Mouse (Mus musculus) G1E (cell line): ENCODE measurements at regions not wholly inside any gene's neighbourhood (a gene's known extent, or its start where the extent isn't known, plus 50 kb on each side); places are given as distances from the start of the nearest gene placed in this dataset.

Experiments
- ATAC-seq: 2 replicates; pipeline ENCODE4 v1.8.0; 2016; ENCODE audit warnings: mild to moderate bottlenecking; ENCODE audit not compliant: insufficient number of reproducible peaks, poor library complexity, low FRiP score, severe bottlenecking; ENCODE audit errors: extremely low read depth
- DNase-seq: peaks from one replicate; pipeline ENCODE4 v3.0.0; 2012; ENCODE audit warnings: low spot score
- H3K27me3 ChIP-seq: 2 replicates; pipeline ENCODE4 v1.6.1; 2012; ENCODE audit warnings: mild to moderate bottlenecking, low read length, inconsistent platforms; ENCODE audit not compliant: insufficient read depth
- H3K36me3 ChIP-seq: replicated peaks from 2 replicates; pipeline ENCODE3; 2012; ENCODE audit warnings: mild to moderate bottlenecking, inconsistent platforms
- H3K4me1 ChIP-seq: 2 replicates; pipeline ENCODE4 v1.6.1; 2012; ENCODE audit warnings: low read depth, low read length, inconsistent platforms, mixed read lengths; ENCODE audit not compliant: insufficient read depth
- H3K4me3 ChIP-seq: 2 replicates; pipeline ENCODE4 v1.5.1; 2012; ENCODE audit warnings: low read depth, mild to moderate bottlenecking, inconsistent platforms, low read length, moderate library complexity, mixed read lengths
- H3K9me3 ChIP-seq: replicated peaks from 2 replicates; pipeline ENCODE4 v1.6.1; 2012; ENCODE audit warnings: inconsistent platforms
- CTCF ChIP-seq: IDR thresholded peaks from 2 replicates; pipeline ENCODE4 v1.5.1; 2012; ENCODE audit warnings: low read depth, low read length, inconsistent platforms, mixed read lengths
- GATA1 ChIP-seq: IDR thresholded peaks from 2 replicates; pipeline ENCODE4 v1.6.1; 2012; ENCODE audit warnings: borderline replicate concordance, low read length, inconsistent platforms, mixed read lengths
- GATA2 ChIP-seq: IDR thresholded peaks from 2 replicates; pipeline ENCODE4 v1.6.1; 2012; ENCODE audit warnings: low read depth, low read length, inconsistent platforms, borderline replicate concordance
- POLR2AphosphoS5 ChIP-seq: IDR thresholded peaks from 2 replicates; pipeline ENCODE4 v1.6.1; 2012; ENCODE audit warnings: low read depth, low read length, inconsistent platforms; ENCODE audit not compliant: insufficient replicate concordance
- TAL1 ChIP-seq: conservative IDR thresholded peaks from 2 replicates; pipeline ENCODE4 v1.6.1; 2012; ENCODE audit warnings: low read depth, low read length, inconsistent platforms, mixed read lengths

DNA sequence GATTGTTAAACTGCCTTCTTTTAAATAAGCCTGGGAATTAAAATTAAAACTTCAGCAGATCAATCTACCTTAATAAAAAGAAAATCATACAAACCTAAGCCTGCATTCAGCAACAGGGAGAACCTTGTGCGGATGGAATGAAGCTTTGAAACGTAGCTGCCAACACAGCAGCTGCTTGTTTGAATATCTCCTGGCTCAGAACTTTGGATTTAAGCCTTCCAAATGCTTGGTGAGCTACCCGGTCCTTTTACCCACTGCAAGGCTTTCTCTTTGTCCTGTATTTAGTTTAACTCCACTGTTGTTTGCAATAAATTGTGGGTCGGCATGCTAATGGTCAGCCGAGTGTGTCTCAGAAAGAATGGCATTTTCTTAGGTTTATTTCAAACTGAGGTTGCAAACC is 169.7 kb upstream of the Veph1 start:
- no peak overlapping the region for H3K4me3 ChIP-seq
- no peak for TF ChIP-seq POLR2AphosphoS5
- no peak for TF ChIP-seq GATA1
- TF ChIP-seq CTCF = no peak
- TF ChIP-seq GATA2 = no peak
- TF ChIP-seq TAL1 = no peak
- H3K27me3 ChIP-seq = no peaks in the 10 kb centered on the region
- no peaks in the 10 kb centered on the region for H3K36me3 ChIP-seq
- ATAC-seq (no peak), DNase-seq (no peak)
- H3K4me1 ChIP-seq = no peaks in the 10 kb centered on the region
- no peaks in the 10 kb centered on the region for H3K9me3 ChIP-seq

GRCm38 (mm10) chr3:66465371-66465770 is 168.7 kb upstream of the Veph1 start:
- Histone ChIP-seq H3K4me1 (no peaks in the 10 kb centered on the region), H3K9me3 (no peaks in the 10 kb centered on the region), H3K36me3 (no peaks in the 10 kb centered on the region), H3K27me3 (no peaks in the 10 kb centered on the region), H3K4me3 (no peak overlapping the region)
- DNase-seq (no peak), ATAC-seq (no peak)
- no peak for TF ChIP-seq TAL1
- TF ChIP-seq GATA1 = no peak
- TF ChIP-seq GATA2 = no peak
- TF ChIP-seq CTCF = no peak
- no peak for TF ChIP-seq POLR2AphosphoS5

GRCm38 (mm10) chr3:66462341-66462740 is 165.7 kb upstream of the Veph1 start:
- no peaks in the 10 kb centered on the region for H3K4me1 ChIP-seq
- H3K27me3 ChIP-seq = no peaks in the 10 kb centered on the region
- H3K36me3 ChIP-seq = no peaks in the 10 kb centered on the region
- H3K9me3 ChIP-seq = no peaks in the 10 kb centered on the region
- ATAC-seq (no peak), DNase-seq (no peak)
- H3K4me3 ChIP-seq = no peak overlapping the region
- no peak for TF ChIP-seq TAL1
- no peak for TF ChIP-seq POLR2AphosphoS5
- TF ChIP-seq CTCF = no peak
- TF ChIP-seq GATA2 = no peak
- no peak for TF ChIP-seq GATA1

DNA sequence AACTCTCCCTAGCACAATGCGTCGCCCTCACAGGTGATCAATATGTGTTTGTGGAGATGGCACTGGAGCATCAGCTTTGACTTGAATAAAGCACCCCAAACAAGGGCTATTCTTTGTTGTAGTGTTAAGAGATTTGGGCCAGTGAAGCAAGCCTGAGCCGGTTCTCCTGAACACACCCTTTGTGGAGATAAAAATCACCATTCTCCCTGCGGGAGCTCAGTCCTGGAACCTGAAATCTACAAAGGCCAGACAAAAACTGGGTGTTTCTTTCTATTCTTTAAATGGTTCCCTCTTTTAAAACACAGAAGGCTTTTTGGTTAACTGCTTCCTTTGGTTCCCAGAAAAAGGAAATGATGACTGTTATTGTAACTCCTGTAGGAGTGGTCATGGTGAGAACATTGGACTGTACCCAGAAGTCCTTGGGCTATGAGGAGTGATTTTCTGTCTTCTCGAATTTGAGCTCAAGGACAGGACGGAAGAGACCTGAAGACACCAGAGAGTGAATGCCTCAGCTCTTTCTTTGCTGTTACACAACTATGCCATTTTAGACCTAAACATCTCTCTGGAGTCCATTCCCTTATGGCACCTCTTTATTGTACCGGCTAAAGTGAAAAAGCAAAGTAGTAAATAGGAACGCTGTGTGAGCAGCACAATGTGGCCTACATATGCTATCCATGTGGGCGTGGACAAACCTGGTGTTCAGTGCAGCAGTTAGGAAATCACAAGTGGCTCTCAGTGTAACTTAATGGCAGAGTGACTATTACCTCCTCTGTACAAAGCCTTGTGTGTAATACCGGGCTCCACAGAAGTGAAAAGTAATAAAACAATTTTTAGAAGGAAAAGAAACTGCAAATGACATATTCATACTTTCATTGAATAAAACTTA is 149.9 kb upstream of the Veph1 start:
- Histone ChIP-seq H3K4me3 (no peak overlapping the region), H3K9me3 (no peaks in the 10 kb centered on the region), H3K27me3 (no peaks in the 10 kb centered on the region), H3K36me3 (no peaks in the 10 kb centered on the region), H3K4me1 (no peaks in the 10 kb centered on the region)
- ATAC-seq = no peak
- DNase-seq = no peak
- no peak for TF ChIP-seq POLR2AphosphoS5
- no peak for TF ChIP-seq GATA2
- no peak for TF ChIP-seq GATA1
- TF ChIP-seq CTCF = no peak
- TF ChIP-seq TAL1 = no peak

GRCm38 (mm10) chr3:66433216-66433615 is 136.6 kb upstream of the Veph1 start:
- ATAC-seq = no peak
- H3K4me1 ChIP-seq = no peaks in the 10 kb centered on the region

DNA sequence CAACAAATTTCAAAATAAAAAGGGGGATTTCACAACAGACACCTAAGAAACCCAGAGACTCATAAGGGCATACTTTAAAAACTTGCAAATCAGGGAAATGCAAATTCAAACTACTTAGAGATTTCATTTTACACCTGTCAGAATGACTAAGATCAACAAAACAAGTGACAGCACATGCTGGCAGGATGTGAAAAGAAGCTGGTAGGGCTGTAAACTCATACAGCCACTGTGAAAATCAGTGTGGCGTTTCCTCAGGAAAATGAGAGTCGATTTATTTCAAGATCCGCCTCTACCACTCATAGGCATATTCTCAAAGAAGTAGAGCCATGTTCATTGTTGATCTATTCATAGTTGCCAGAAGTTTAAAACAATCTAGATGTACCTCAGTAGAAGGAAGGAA is 133.6 kb upstream of the Veph1 start:
- Histone ChIP-seq H3K9me3 (no peaks in the 10 kb centered on the region), H3K4me3 (no peak overlapping the region), H3K36me3 (no peaks in the 10 kb centered on the region), H3K27me3 (no peaks in the 10 kb centered on the region), H3K4me1 (no peaks in the 10 kb centered on the region)
- no peak for TF ChIP-seq TAL1
- no peak for TF ChIP-seq GATA2
- no peak for TF ChIP-seq POLR2AphosphoS5
- no peak for TF ChIP-seq CTCF
- no peak for TF ChIP-seq GATA1
- ATAC-seq = no peak
- DNase-seq = no peak

More at GRCm38 (mm10) chr3:66433216-66433615, 136.6 kb upstream of the Veph1 start:
- Histone ChIP-seq H3K27me3 (no peaks in the 10 kb centered on the region), H3K9me3 (no peaks in the 10 kb centered on the region), H3K4me3 (no peak overlapping the region), H3K36me3 (no peaks in the 10 kb centered on the region)
- no peak for DNase-seq
- TF ChIP-seq GATA1 = no peak
- no peak for TF ChIP-seq POLR2AphosphoS5
- no peak for TF ChIP-seq CTCF

- ATAC-seq (no peak), DNase-seq (no peak)
- H3K36me3 ChIP-seq = no peaks in the 10 kb centered on the region
- peaks cover 2% of the 10 kb centered on the region; the same call in 1 of the 2 replicates for H3K27me3 ChIP-seq
- TF ChIP-seq CTCF = no peak
- no peak for TF ChIP-seq POLR2AphosphoS5
- no peak for TF ChIP-seq TAL1
- no peak for TF ChIP-seq GATA1
- no peak for TF ChIP-seq GATA2
- H3K9me3 ChIP-seq = no peaks in the 10 kb centered on the region
- no peak overlapping the region for H3K4me3 ChIP-seq
- no peaks in the 10 kb centered on the region for H3K4me1 ChIP-seq
Measured at GRCm38 (mm10) chr3:66422445-66423037, 125.9 kb upstream of the Veph1 start.
